Mouse (Mus musculus) kidney, embryonic 15.5 days (tissue): ENCODE measurements around the gene Fars2. TPM values are rescaled to one million over a fixed set of nuclear protein-coding genes. Genes with fewer than 3 reads are reported as not detected.

Experiments used
- ATAC-seq: fragments of 200-750 bp; cut with Nextera tagmentation; replicated peaks from 2 replicates; pipeline ENCODE4 v1.8.0; 2017; ENCODE audit warnings: moderate TSS enrichment; ENCODE audit not compliant: low FRiP score
- H3K27ac ChIP-seq: fragments of 300-500 bp; sonication (generic); 2 replicates; pipeline ENCODE4 v1.5.1; 2015; ENCODE audit warnings: mild to moderate bottlenecking, inconsistent platforms
- H3K27me3 ChIP-seq: fragments of 300-500 bp; sonication (generic); 2 replicates; pipeline ENCODE4 v1.6.1; 2015; ENCODE audit warnings: inconsistent platforms
- H3K36me3 ChIP-seq: fragments of 300-500 bp; sonication (generic); 2 replicates; pipeline ENCODE4 v1.6.1; 2015; ENCODE audit warnings: inconsistent platforms
- H3K4me1 ChIP-seq: fragments of 300-500 bp; sonication (generic); 2 replicates; pipeline ENCODE4 v1.6.1; 2015; ENCODE audit warnings: inconsistent platforms
- H3K4me2 ChIP-seq: fragments of 300-500 bp; sonication (generic); 2 replicates; pipeline ENCODE4 v1.6.1; 2015; ENCODE audit warnings: moderate library complexity, mild to moderate bottlenecking, inconsistent platforms
- H3K4me3 ChIP-seq: fragments of 300-500 bp; sonication (generic); replicated peaks from 2 replicates; pipeline ENCODE4 v1.5.1; 2015; ENCODE audit warnings: mild to moderate bottlenecking, inconsistent platforms
- H3K9ac ChIP-seq: fragments of 300-500 bp; sonication (generic); 2 replicates; pipeline ENCODE4 v1.6.1; 2015; ENCODE audit warnings: mild to moderate bottlenecking, inconsistent platforms
- H3K9me3 ChIP-seq: fragments of 300-500 bp; sonication (generic); replicated peaks from 2 replicates; pipeline ENCODE4 v1.6.1; 2016; ENCODE audit warnings: inconsistent platforms
- WGBS: fragments of 180-500 bp; shearing (Covaris S2); methylation state at CpG from one replicate; pipeline ENCODE4 v1.1.7; 2015; ENCODE audit warnings: mixed read lengths; 5-methylcytosine and 5-hydroxymethylcytosine counted together
- polyA plus RNA-seq: library from polyadenylated mRNA; unstranded; fragments of >200 nt; fragmentation: Nextera tagmentation; extraction: Ambion mirVana; gene quantifications from 2 replicates; pipeline ENCODE4 v1.2.1, GENCODE M21; 2015

Fars2 gene
- polyA plus RNA-seq, 1 experiment from 2014 or later: 35.8 TPM

- ATAC-seq: no peak
- Histone ChIP-seq H3K4me1 (peaks cover 36% of the 10 kb centered on the region), H3K36me3 (no peaks in the 10 kb centered on the region), H3K4me3 (no peak overlapping the region), H3K9ac (no peak overlapping the region), H3K27ac (no peak overlapping the region), H3K4me2 (no peak overlapping the region), H3K27me3 (peaks cover 98% of the 10 kb centered on the region), H3K9me3 (no peaks in the 10 kb centered on the region)
- WGBS: 10% methylated on average over 13 of the region's 13 CpGs
These were observed 612.6 kb downstream of the Fars2 start for GRCm38 (mm10) chr13:36729731-36730340.

GRCm38 (mm10) chr13:36730341-36730761 lies 613.1 kb downstream of the Fars2 start:
- peaks cover 37% of the 10 kb centered on the region for H3K4me1 ChIP-seq
- WGBS: 6% methylated on average over 14 of the region's 14 CpGs
- H3K27me3 ChIP-seq: peaks cover 98% of the 10 kb centered on the region

GRCm38 (mm10) chr13:36731016-36731930 lies 614.1 kb downstream of the Fars2 start:
- 0 out of 2 replicates have a peak overlapping the region, but pooled peaks have one; percentile 26 for H3K9ac ChIP-seq
- H3K4me3 ChIP-seq: peak overlapping the region; percentile 37

More at GRCm38 (mm10) chr13:36730341-36730761, 613.1 kb downstream of the Fars2 start:
- Histone ChIP-seq H3K27ac (no peak overlapping the region), H3K9ac (no peak overlapping the region), H3K4me3 (no peak overlapping the region), H3K36me3 (no peaks in the 10 kb centered on the region), H3K4me2 (no peak overlapping the region), H3K9me3 (no peaks in the 10 kb centered on the region)
- no peak for ATAC-seq

GRCm38 (mm10) chr13:36731931-36732461 lies 614.8 kb downstream of the Fars2 start:
- Histone ChIP-seq H3K9ac (no peak overlapping the region), H3K9me3 (no peaks in the 10 kb centered on the region), H3K4me2 (peak overlapping the region; percentile 50), H3K27ac (no peak overlapping the region), H3K4me1 (peaks cover 42% of the 10 kb centered on the region), H3K36me3 (no peaks in the 10 kb centered on the region), H3K27me3 (peaks cover 99% of the 10 kb centered on the region), H3K4me3 (peak overlapping the region; percentile 37)
- WGBS: 0% methylated on average over 23 of the region's 23 CpGs
- no peak for ATAC-seq

More at GRCm38 (mm10) chr13:36731016-36731930, 614.1 kb downstream of the Fars2 start:
- H3K27me3 ChIP-seq: peaks cover 99% of the 10 kb centered on the region
- peak overlapping the region; percentile 50 for H3K4me2 ChIP-seq
- no peaks in the 10 kb centered on the region for H3K9me3 ChIP-seq
- H3K4me1 ChIP-seq: peaks cover 44% of the 10 kb centered on the region
- no peaks in the 10 kb centered on the region for H3K36me3 ChIP-seq
- 4% methylated on average over 34 of the region's 34 CpGs for WGBS
- no peak; the same call in 1 of the 2 replicates for ATAC-seq
- H3K27ac ChIP-seq: no peak overlapping the region

GRCm38 (mm10) chr13:36732891-36733490 lies 615.8 kb downstream of the Fars2 start:
- H3K9me3 ChIP-seq: no peaks in the 10 kb centered on the region
- 7% methylated on average over 6 of the region's 6 CpGs for WGBS
- no peaks in the 10 kb centered on the region for H3K36me3 ChIP-seq
- H3K4me3 ChIP-seq: no peak overlapping the region
- H3K27ac ChIP-seq: no peak overlapping the region
- H3K4me2 ChIP-seq: no peak overlapping the region
- peaks cover 100% of the 10 kb centered on the region for H3K27me3 ChIP-seq
- no peak for ATAC-seq
- H3K9ac ChIP-seq: no peak overlapping the region
- peaks cover 37% of the 10 kb centered on the region for H3K4me1 ChIP-seq

GRCm38 (mm10) chr13:36733566-36733965 lies 616.4 kb downstream of the Fars2 start:
- Histone ChIP-seq H3K9me3 (no peaks in the 10 kb centered on the region), H3K4me3 (no peak overlapping the region), H3K27me3 (peaks cover 96% of the 10 kb centered on the region), H3K9ac (no peak overlapping the region), H3K4me1 (peaks cover 37% of the 10 kb centered on the region), H3K36me3 (no peaks in the 10 kb centered on the region), H3K4me2 (no peak overlapping the region), H3K27ac (no peak overlapping the region)
- no peak for ATAC-seq
- WGBS: under 1% methylated on average over 10 of the region's 10 CpGs

- H3K9me3 ChIP-seq: no peaks in the 10 kb centered on the region
- peak overlapping the region; percentile 90; the same call in 1 of the 2 replicates for H3K4me2 ChIP-seq
- H3K27me3 ChIP-seq: peaks cover 91% of the 10 kb centered on the region
- peaks cover 37% of the 10 kb centered on the region for H3K4me1 ChIP-seq
- no peak overlapping the region for H3K4me3 ChIP-seq
- H3K36me3 ChIP-seq: no peaks in the 10 kb centered on the region
- no peak for ATAC-seq
- H3K9ac ChIP-seq: no peak overlapping the region
- WGBS: 1% methylated on average over 26 of the region's 26 CpGs
- H3K27ac ChIP-seq: no peak overlapping the region
These were observed 616.9 kb downstream of the Fars2 start for GRCm38 (mm10) chr13:36733989-36734690.

GRCm38 (mm10) chr13:36734731-36735571 lies 617.7 kb downstream of the Fars2 start, which contains the start of gene Nrn1:
Nrn1 (minus strand) TSS chr13:36735131.
- Histone ChIP-seq H3K27me3 (peaks cover 83% of the 10 kb centered on the region), H3K9me3 (no peaks in the 10 kb centered on the region), H3K27ac (no peak within 1 kb of the TSS), H3K4me2 (peak within 1 kb of the TSS; percentile 90), H3K4me1 (peaks cover 37% of the 10 kb centered on the region), H3K4me3 (peak within 1 kb of the TSS; percentile 49), H3K36me3 (no peaks in the 10 kb centered on the region), H3K9ac (no peak within 1 kb of the TSS)
- 1% methylated on average over 50 of the region's 50 CpGs for WGBS
- ATAC-seq: no peak

- 0 out of 2 replicates have a peak overlapping the region, but pooled peaks have one; percentile 26 for H3K9ac ChIP-seq
- ATAC-seq: peak; percentile 93
- no peak overlapping the region for H3K27ac ChIP-seq
- under 1% methylated on average over 36 of the region's 39 CpGs for WGBS
- peaks cover 71% of the 10 kb centered on the region for H3K27me3 ChIP-seq
- H3K4me1 ChIP-seq: peaks cover 35% of the 10 kb centered on the region
- H3K4me2 ChIP-seq: peak overlapping the region; percentile 90
- no peaks in the 10 kb centered on the region for H3K9me3 ChIP-seq
- H3K4me3 ChIP-seq: peak overlapping the region; percentile 49
- H3K36me3 ChIP-seq: no peaks in the 10 kb centered on the region
These were observed 618.8 kb downstream of the Fars2 start for GRCm38 (mm10) chr13:36735901-36736618.

- Histone ChIP-seq H3K27me3 (peaks cover 66% of the 10 kb centered on the region), H3K36me3 (no peaks in the 10 kb centered on the region), H3K4me1 (peaks cover 30% of the 10 kb centered on the region), H3K9ac (0 out of 2 replicates have a peak overlapping the region, but pooled peaks have one; percentile 26), H3K9me3 (no peaks in the 10 kb centered on the region), H3K27ac (no peak overlapping the region), H3K4me3 (peak overlapping the region; percentile 49), H3K4me2 (peak overlapping the region; percentile 90)
- WGBS: 6% methylated on average over 9 of the region's 9 CpGs
- ATAC-seq: peak; percentile 40
These were observed 619.4 kb downstream of the Fars2 start for GRCm38 (mm10) chr13:36736619-36736996.
